Mouse (Mus musculus) heart, postnatal 14 days (tissue): Measurements from ENCODE around the gene Ubald2. TPM values are rescaled to one million over a fixed set of nuclear protein-coding genes. Genes with fewer than 3 reads are reported as not detected.
"Not testable (repeated sequence)": the region's sequence is repeated elsewhere in the genome, so short reads cannot be mapped to it uniquely, and the experiment has no call there.

Source experiments
- DNase-seq, 2 experiments: peaks; one replicate each; pipeline ENCODE4 v3.0.0; 2021 to 2022
- intact Hi-C: fragments of 180-260 bp; cut with DNase I; formaldehyde crosslinking; loops from one replicate; pipeline ENCODE4 v1.15.1; 2025
- total RNA-seq, 2 experiments: library from RNA; stranded (reverse); gene quantifications; 2 replicates each; pipeline ENCODE4 v1.2.3; 2021

Ubald2 gene
- total RNA-seq, 2 experiments from 2014 or later, result 41.2 to 42.9 TPM

DNA sequence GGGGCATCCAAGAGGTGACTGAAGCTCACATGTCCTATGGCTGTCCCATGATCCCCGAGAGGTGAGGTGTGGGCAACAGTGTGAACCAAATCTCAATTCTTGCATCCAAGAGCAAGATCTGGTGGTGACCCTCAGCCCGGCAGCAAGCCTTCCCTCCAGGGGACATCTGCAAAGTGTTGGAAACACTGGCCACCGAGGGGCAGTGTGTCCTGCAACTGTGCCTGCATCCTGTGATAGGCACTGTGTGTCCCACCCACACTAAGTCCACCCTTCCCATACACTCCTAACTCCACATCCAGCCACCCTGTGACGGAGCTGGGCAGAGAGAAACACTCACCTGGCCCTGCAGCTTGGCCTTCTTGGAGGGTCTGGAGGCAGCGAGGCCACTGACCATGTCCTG lies 13.9 kb downstream of the Ubald2 start:
- intact Hi-C loops, result loop anchor here (5.0 kb wide), 2 partner anchors 61 to 221 kb away; no protein-coding TSS in a partner anchor
- DNase-seq, result no peak

DNA sequence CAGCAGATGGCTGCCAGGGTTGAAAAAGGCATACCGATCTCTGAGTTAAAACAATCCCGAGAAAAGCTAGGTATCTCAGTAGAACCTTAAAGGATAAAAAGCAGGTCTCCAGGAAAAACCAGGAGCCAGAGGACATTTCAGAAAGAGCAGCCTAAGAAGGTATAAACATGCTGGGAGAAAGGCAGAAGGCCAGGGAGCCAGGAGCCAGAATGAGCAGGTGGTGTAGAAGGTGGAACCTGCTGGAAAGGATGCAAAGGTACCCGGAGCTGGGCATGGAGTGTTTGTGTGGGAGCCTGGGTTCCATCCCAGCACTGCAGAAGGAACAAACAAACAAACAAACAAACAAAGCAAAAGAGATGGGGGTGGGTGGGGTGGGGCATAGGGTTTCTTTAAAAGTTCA lies 15.4 kb downstream of the Ubald2 start:
- intact Hi-C loops, result loop anchor here (5.0 kb wide), 2 partner anchors 62 to 222 kb away; no protein-coding TSS in a partner anchor
- no peak for DNase-seq

DNA sequence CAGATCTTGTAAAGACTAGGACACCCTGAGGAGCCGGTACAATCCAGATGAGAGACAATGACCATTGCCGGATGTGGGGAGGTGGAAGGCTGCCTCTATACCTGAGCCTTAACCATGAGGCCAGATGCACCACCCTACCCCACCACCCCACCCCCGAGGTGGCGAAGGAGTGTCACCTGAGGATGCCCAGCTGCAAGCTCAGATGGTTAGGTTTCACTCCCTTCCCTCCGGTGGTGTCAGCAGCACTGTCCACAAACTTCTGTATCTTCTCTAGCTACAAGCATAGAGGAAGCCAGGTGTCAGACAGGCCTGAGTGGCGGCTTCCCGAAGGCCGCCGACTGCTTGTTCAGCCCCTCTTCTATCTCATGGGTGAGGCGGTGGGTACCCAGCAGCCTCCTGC lies 20.0 kb downstream of the Ubald2 start:
- DNase-seq, result no peak
- intact Hi-C loops, result no loop called here

DNA sequence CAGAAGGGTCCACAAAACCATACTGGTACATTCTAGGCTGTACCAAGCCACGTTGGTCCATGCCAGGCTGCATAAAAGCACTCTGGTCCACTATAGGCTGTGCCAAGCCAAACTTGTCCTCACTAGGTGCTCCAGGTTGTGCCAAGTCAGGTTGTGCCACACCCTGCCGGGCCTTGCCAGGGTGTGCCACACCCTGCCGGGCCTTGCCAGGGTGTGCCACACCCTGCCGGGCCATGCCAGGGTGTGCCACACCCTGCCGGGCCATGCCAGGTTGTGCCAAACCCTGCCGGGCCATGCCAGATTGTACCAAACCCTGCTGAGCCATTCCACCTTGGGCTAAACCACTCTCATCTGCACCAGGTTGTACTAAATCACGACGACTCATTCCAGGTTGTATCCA lies 22.3 kb downstream of the Ubald2 start:
- intact Hi-C loops, result no loop called here
- DNase-seq, result no peak

DNA sequence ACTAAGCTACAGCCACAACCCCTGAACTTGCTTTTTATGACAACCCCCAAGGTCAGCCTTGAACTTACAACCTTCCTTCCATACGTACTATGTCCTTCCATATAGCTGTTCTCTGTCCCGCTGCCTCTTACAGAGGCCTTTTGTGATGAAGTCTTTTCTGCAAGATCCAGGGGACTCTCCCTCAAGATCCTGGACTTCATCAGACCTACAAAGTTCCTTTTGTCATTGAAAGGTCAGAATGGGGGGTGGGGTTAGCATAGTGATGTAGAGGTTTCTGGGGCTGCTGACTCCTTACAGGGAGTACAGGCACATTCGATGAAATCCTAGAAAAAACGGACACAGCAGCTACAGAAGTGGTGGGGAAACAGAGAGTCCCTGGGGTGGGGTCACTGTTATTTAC lies 25.9 kb downstream of the Ubald2 start:
- intact Hi-C loops, result loop anchor here (10.0 kb wide), 1 partner anchor 325 kb away; the partner anchor contains the start of genes Mrpl38 and Trim65

DNA sequence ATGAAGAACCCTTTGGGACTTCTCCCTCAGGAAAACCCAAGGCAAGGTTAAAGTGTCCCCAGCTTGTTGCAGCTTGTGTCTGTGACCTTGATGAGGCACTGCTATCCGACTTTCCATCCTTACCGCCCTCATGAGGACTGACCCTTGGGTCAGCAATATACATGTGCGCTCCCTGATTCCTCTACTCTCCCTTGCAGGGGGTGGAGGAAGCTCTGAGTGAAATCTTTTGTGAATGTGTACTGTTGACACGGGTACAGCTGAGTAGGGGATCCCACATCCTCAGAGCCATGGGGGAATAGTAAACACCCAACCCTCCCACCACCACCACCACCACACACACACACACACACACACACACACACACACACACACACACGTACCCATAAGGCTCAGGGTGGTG lies 29.4 kb downstream of the Ubald2 start:
- intact Hi-C loops, result loop anchor here (10.0 kb wide), 1 partner anchor 329 kb away; the partner anchor contains the start of genes Mrpl38 and Trim65
- DNase-seq, result no peak

More for the DNA sequence above, 25.9 kb downstream of the Ubald2 start:
- no peak for DNase-seq

DNA sequence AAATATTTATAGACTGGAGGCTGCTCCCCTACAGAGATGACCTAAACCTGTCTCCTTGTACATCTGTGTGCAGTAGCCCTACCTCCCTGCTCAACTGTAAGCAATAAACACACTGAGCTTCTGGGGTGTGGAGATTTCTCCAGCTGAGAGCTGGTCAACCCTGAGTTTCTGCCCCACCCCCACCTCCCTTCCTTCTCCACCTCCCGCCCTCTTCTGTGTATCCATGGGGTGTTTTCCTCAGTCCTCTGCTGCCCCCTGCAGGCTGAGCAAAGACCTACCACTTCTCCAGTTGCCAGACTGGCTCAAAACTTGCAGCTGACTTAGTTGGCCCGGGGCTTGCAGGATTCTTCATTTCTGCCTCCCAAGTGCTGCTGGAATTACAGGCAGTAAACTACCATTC lies 29.9 kb downstream of the Ubald2 start:
- intact Hi-C loops, result loop anchor here (1.0 to 10.0 kb wide), 2 partner anchors 238 to 329 kb away; partner anchors contain the start of genes Mrpl38 and Trim65
- peak; percentile 90 to 93 for DNase-seq

DNA sequence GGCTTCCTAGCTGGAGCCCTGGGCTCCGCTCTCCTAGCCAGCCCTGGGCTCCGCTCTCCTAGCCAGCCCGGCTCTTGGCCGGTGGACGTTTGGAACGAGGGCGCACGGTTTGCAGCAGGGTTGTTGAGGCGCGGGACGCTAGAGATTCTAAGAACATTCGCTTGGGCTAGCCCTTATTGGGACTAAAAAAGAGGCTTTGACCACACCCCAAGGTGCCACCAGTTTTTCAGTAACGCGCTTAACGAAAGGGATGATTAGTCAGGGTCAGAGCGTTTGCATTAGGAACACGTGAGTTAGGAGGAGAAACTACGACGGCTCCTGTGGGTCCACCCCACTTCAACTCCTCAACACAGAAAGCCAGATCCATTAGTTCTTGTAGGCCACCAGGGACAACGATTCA lies 32.2 kb downstream of the Ubald2 start, which contains the start of gene Qrich2:
Qrich2 (minus strand) TSS at position 101 of the 400 bp plus-strand sequence.
- DNase-seq, result no peak
- intact Hi-C loops, result loop anchor here (10.0 kb wide), 1 partner anchor 331 kb away; the partner anchor contains the start of genes Mrpl38 and Trim65

DNA sequence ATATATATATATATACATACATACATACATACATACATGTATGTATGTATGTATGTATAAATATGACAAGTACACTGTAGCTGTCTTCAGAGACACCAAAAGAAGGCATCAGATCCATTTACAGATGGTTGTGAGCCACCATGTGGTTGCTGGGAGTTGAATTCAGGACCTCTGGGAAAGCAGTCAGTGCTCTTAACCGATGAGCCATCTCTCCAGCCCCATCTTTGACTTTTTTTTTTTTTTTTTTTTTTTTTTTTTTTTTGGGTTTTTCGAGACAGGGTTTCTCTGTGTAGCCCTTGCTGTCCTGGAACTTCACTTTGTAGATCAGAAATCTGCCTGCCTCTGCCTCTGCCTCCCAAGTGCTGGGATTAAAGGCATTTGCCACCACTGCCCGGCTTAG lies 34.4 kb downstream of the Ubald2 start:
- intact Hi-C loops, result loop anchor here (10.0 kb wide), 1 partner anchor 334 kb away; the partner anchor contains the start of genes Mrpl38 and Trim65
- DNase-seq, result not testable (repeated sequence)

DNA sequence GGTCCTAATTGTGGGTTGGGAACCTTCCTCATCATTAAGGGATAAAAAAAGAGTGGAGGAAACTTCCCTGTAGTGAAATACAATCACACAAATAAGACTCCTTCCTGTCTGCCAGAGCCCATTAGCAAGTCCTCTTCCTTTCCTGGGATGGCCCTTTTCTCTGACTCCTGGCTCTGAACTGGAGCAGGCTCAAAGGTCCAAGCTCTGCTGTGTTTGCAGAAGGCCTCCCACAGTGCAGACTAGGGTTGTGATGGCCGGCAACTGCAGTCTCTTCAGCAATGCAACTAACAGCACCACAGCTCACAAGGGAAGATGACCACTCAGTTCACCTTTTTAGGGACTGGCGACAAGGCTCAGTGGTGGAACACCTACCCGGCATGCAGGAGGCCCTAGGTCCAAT lies 36.4 kb downstream of the Ubald2 start:
- intact Hi-C loops, result no loop called here
- no peak for DNase-seq

DNA sequence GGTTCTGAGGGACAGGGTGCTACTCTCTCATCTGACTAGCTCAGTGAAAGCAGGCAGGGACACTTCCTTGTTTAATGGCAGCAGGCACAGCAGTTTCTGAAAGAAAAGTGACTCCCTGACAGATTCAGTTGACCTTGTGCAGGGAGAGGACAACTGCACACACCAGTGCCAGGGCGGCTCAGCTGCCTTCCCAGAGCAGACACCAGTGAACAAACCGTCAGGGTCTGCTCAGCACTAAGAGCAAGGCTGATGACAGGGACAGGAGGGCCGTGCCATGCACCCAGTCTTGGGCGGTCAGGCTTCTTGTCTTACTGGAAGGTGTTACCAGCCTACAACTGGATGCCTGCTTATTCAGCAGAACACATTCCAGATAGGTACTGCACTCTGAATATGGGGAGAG lies 37.0 kb downstream of the Ubald2 start:
- DNase-seq, result peak in 1 of 2 experiments; percentile 36
- intact Hi-C loops, result no loop called here

DNA sequence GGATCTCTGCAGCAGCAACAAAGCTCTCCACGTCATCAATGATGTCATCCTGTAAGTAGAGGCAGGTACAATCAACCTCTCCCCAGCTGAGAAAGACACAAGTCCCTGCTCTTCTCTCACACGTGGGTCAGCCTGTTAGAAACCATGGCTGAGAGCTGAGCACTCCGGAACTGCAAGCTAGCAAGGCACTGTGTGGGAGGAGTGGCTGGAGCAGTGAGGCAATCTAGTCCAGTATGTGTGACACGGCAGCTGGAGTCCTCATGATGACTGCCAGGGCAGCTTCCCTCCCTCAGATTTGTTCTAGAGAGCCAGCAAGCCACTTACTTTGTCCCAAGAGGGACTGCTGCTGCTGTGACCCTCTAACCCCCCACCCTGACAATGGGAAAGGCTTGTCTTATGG lies 38.4 kb downstream of the Ubald2 start:
- peak in 1 of 2 experiments; percentile 34 for DNase-seq
- intact Hi-C loops, result no loop called here

DNA sequence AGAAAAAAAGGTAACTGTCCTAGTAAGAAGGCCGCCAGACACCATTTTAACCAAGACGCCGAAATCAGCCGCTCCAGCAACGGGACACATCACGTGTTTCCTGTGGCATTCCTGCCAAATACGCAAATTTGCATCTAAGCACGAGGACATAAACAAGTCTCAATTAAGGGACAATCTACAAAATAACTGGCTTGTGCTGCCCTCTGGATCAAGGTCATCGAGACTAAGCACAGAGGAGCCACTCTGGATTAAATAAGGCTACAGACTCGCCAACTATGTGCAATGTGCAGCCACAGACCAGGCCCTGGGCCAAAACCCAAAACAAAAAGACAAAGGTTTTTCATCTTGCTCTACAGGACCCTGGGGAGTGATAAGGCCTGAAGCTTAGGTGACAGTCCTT lies 42.1 kb downstream of the Ubald2 start:
- intact Hi-C loops, result no loop called here
- DNase-seq, result peak in 1 of 2 experiments; percentile 40

DNA sequence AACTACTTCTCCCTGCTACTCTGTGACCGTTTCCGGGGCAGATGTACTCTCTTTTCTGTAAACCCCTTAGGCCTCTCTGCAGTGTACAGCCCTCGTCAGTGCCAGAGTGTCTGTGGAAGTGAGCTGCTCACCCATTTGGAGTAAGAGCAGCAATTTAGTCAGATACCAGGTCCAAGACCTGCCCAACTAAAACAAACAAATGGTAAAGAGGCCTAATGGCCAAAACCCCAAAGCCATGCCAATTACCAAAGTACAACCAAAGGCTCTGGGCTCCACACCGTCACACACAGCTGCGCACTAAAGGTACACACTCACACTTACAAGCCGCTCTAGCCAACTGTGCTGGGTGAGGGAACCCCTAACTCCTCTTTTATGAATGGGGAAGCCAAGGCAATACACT lies 42.8 kb downstream of the Ubald2 start:
- no peak for DNase-seq
- intact Hi-C loops, result no loop called here

DNA sequence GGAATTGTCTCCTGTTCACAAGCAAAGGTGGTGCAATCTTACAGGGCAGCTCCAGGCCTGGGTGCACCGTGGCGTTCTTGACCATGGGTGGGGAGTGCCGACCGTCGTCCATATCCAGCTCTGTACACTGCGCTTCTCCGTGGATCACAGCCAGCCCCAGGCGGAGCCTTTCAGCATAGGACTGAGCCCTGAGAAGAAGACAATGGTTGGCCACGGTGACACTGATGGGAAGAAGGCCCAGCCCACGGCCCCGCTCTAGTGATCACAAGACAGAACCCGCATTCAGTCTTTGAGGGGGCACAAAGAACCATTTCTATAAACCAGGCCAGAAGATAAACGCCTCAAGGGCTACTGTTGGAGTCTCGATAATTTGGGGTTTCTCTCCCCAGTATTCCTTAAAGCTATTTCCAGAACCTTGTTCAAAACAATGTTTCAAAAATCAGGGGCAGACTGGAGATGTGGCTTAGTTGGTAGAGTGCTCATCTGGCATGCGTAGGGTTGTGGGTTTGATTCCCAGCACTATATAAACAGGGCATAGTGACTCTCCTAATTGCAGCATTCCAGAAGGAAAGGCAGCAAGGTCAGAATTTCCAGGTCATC lies 43.4 kb downstream of the Ubald2 start:
- DNase-seq, result no peak
- intact Hi-C loops, result no loop called here

DNA sequence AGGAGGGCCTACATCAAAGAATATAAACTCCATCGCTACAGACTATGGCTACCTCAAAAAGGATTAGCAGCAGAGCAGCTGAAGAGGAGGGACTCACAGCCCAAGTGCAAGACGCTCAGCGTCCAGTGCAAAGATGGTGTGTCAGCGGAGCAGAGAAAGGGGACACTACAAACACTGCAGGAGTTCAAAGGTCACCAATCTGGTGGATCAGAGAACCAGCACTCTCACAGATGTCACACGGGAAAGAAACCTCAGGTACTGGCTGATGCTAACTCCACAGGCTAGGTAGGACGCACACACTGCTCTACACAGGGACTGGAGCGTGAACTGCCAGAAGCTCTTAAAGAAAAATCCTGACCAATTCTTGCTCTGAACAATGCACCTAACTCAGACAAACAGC lies 45.1 kb downstream of the Ubald2 start:
- no peak for DNase-seq
- intact Hi-C loops, result no loop called here

DNA sequence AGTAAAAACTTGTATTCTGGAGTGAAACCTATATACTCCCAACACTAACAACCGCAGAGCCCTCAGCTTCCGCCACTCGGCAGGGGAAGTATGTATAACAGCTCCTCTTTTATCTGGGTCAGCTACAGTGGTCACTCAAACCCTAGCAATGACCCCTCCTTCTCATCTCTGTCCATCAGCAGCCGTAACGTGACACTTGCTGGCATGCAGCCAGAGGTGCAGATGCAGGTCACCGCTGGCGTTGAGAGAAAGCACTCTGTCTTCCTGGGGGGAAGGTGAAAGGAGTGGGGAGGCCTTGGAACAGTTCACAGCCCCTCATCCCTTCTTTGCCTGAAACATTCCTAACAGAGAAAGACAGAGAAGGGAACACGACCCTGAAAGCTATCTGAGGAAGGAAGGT lies 45.9 kb downstream of the Ubald2 start:
- intact Hi-C loops, result no loop called here
- no peak for DNase-seq

DNA sequence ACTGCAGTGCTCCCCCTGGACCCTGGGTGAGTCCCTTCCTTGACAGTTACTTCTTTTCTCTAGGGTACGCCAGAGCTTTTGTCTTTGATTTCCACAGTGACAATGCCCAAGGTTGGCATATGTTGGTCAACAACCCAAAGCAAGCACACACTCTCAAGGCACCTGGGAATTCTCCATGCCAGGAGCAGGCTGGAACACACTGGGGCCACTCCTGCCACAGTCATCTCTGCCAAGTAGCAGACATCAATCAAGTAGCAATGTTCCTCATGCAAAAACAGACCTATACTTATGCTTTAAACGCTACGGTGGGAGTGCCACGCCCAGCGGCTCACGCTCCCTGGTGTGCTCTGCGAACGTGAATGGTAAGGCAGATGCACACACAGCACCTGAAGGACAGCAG lies 47.1 kb downstream of the Ubald2 start:
- no peak for DNase-seq
- intact Hi-C loops, result no loop called here

DNA sequence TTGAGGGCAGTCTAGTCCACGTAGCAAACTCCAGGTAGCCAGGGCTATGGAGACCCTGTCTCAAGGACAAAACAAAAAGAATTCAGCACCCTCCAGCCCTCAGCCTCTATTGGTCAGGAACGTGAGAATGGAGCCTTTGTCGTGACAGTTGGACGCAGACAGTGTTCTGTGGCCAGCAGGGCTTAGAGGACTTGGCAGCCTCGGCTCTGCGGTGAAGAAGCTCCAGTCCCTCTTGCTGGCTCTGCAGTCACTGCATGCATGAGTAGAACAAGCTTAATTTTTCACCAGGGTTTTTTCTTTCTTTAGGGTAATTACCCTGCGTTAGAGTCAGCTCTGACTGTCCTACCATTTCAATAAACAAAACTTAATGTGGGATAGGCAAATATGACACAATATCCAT lies 47.9 kb downstream of the Ubald2 start:
- intact Hi-C loops, result no loop called here
- no peak for DNase-seq

DNA sequence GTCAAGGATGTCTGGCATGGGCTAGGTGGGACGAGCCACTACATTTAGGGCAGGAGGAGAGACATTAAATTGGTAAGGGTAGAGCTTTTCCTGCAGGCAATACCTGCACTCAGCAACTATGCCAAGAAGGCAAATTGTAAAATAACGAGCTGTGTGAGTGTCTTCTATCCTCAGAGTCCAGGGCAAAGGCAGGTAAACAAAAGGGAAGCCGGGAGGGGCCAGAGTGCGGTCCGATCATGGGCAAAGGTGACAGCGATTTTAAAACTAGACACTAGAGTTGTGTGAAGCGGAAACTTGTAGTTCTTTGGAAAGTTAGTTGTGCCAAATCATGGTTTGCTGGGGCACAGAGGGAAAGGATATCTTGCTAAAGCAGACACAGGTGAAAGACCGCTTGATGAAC lies 50.4 kb downstream of the Ubald2 start:
- no peak for DNase-seq
- intact Hi-C loops, result no loop called here

DNA sequence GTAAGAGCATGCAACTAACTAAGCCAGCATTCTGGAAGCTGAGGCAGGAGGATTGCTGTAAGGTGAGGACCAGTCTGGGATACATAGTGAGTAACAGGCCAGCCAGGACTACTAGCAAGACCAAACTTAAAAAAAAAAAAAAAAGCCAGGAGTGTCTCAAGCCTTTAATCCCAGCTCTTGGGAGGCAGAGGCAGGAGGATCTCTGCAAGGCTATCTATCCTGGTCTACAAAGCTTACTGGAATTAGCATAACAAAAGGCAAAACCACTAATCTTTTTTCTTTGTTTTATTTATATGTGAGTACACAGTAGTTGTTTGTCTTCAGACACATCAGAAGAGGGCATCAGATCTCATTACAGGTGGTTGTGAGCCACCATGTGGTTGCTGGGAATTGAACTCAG lies 54.3 kb downstream of the Ubald2 start:
- intact Hi-C loops, result no loop called here
- DNase-seq, result no peak
